Mouse (Mus musculus): ENCODE measurements around the gene Icam5.
"Not testable (repeated sequence)": the region's sequence is repeated elsewhere in the genome, so short reads cannot be mapped to it uniquely, and the experiment has no call there.

Gene Icam5

DNA sequence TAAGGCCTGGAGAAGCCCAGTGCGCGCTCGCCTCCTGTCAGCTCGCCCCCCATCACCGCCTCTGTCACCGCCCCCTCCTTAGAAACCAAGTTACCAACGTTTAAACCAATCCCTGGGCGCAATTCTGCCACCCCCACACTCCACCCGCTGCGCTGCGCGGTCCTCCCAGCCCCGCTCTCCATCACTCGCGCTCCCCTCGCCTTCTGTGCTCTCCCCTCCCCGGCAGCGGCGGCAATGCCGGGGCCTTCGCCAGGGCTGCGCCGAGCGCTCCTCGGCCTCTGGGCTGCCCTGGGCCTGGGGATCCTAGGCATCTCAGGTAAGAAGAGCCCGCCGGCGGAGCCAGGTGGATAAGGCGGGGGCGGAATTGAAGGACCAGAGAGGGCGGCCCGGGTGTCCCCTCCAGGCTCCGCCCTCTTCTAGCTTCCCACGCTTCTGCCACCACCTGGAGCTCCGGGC is at the start of gene Icam5:
Icam5 (plus strand) TSS at position 178 of the 456 bp plus-strand sequence.
- DNase-seq, result peak; percentile 90

DNA sequence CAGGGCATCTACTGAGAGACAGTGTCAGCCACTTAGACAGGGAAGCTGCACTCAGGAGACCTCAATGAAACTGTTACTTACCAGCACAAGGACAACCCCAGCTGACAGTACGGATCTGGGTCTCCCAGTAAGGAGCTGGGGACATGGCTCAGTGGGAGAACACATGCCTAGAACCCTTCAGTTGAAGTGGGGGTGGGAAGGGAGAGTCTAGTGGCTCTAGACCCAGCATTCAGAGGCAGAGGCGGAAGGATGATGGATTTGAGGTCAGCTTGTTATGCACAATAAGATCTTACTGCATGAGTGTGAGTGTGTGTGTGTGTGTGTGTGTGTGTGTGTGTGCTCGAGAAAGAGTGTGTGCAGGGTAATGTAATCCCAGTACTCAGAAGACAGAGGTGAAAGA is 49.7 kb upstream of the Icam5 start:
- no peak for DNase-seq

- DNase-seq, result no peak
These were observed 48.7 kb upstream of the Icam5 start for GRCm38 (mm10) chr9:20983169-20983568.

DNA sequence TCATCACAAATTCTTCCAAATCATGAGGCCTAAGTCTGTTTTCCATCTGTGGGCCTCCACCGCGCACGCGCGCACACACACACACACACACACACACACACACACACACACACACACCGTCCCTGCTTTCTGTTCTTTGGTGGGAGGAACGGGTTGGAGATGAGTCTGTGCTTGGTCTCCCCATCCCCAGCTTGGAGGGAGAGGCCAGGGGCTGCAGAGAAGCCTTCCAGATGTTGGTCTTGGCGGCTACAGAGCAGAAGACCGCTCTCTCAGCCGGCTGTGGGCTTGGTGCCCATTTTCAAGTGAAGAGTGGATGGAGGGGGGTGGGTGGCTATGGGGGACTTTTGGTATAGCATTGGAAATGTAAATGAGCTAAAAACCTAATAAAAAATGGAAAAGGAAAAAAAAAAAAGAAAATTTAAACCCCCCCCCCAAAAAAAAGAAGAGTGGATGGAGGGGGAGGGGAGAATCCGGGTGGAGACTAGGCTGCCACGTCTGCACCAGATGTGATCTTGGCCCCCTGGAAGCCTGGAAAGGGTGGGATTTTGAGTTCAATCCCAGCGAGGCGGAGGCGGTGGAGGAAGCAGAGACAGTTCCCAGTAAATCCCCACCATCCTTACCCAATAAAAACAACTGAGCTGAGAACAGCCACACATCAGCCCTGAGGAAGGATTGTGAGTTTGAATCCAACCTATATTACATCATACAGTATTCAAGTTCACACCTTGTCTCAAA is 44.8 kb upstream of the Icam5 start:
- DNase-seq, result no peak

DNA sequence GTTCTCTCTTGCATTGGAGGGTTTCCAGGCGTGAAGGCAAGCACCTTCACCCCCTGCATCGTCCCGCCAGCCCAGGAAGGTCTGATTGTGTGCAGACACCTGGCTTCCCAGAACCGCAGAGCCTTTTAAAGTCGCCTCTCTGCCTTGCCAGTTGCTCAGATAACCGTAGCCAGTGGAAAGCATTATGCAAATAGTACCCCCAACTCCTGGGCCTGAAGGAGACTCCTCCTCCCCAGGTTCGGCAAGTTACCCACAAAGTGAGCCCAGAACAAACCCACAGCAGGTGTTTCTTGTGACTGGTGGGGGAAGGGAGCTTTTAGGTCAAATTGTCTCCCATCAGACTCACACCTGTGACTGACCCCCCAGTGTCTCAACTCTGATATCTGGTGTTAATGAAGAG is 43.9 kb upstream of the Icam5 start:
- no peak for DNase-seq

GRCm38 (mm10) chr9:20990861-20991260 is 41.0 kb upstream of the Icam5 start:
- no peak for DNase-seq

- no peak for DNase-seq
These were observed 40.3 kb upstream of the Icam5 start for GRCm38 (mm10) chr9:20991587-20991986.

DNA sequence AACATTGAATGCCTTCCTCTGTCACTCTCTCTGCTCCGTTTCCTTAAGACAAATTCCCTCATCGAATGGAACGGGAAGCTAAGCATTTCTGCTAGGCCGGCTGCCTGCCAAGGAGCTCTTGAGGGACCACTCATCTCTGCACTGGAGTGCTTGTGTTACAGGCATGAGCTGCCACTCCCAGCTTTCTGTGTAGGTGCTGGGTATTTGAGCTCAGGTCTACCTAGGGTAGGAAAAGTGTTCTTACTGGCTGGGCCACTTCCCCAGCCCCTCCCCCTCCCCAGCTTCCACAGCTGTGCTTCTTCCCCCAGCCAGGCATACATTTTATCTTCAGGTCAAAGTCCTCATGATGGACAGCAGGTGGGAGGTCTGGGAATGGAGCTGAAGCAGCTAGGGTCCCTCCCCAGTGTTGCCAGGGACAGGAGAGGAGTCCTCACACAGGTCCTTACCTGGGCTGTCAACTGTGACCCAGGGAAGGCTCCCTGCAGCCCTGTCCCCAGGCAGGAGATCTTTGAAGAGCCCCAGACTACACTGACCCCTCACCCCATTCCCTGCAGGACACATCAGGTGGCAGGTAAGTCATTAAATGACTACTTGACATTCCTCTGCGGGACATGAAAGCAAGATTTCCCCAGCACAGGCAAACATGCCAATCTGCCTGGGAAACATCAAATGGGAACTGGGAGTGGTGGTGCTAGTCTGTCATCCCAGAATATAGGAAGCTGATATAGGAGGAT is 38.5 kb upstream of the Icam5 start:
- no peak for DNase-seq

- DNase-seq, result no peak
These were observed 36.8 kb upstream of the Icam5 start for GRCm38 (mm10) chr9:20995069-20995468.

GRCm38 (mm10) chr9:20997065-20997464 is 34.8 kb upstream of the Icam5 start:
- DNase-seq, result no peak

DNA sequence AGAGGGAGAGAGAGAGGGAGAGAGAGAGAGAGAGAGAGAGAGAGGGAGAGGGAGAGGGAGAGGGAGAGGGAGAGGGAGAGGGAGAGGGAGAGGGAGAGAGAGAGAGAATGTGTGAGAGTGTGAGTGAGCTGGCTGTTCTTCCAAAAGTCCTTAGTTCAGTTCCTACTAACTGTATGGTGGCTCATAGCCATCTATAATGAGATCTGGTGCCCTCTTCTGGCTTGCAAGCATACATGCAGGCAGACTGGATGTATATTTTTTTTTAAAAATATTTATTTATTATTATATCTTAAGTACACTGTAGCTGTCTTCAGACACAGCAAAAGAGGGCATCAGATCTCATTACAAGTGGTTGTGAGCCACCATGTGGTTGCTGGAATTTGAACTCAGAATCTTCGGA is 33.5 kb upstream of the Icam5 start:
- DNase-seq, result not testable (repeated sequence)

- DNase-seq, result no peak
These were observed 31.1 kb upstream of the Icam5 start for GRCm38 (mm10) chr9:21000811-21001210.

DNA sequence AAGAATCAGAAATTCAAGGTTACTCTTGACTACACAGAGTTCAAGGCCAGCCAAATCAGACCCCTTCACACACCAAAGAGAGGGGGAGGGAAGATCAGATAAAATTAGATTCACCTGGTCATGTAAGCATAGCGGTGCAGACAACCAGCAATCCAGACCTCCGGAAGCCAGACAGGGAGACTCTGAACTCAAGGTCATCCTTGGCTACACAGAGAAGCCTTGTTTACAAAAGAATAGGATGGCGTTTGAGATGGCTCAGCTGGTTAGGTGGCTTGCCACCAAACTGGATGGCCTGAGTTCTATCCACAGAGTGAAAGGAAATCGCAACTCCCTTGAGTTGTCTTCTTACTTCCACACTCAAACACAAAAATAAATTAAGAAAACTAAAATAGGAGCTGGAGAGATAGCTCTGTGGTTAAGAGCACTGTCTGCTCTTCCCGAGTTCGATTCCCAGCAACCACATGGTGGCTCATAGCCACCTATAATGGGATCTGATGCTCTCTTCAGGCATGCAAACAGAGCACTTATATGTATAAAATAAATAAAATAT is 30.1 kb upstream of the Icam5 start:
- DNase-seq, result no peak

GRCm38 (mm10) chr9:21002270-21002626 is 29.6 kb upstream of the Icam5 start:
- no peak for DNase-seq

DNA sequence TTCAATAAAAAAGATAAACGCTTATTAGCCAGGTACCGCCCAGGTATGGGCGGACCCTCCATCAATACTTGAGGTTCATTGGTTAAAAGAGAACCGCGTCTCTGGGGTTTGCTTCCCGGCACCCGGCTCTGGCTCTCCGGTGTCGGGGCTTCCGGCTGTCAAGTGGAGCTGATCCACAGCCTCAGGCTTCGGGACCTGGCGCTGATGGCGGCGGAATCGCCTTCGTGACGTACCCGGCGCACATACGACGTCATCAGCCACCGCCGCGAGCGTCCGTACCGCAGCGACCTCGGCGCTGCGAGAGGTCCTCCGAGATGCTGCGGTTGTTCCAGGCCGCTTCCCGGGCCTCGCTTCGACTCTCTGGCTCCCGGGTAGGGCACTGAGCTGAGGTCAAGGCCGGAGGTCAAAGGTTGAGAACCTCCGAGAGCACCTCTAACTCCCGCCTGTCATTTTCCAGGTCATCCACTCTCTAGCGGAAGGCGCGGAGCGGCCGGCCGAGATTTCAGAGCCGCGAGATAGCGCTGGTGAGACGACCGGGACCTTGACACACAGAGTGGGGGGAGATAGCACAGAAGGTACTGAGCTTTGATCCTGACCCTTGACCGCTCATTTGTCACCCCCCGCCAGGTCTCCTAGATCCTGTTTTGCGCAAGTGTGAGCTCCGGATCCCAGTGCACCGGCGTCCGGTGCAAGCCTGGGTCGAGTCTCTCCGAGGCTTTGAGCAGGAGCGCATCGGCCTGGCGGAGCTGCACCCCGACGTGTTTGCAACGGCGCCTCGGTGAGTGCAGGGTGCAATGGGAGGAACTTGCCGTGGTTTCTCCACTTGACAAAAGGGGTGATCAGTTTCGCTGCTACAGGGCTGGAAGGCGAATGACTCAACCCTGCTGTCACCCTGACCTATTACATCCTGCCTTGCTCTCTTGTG is 29.0 kb upstream of the Icam5 start, which contains the start of gene Mrpl4:
Mrpl4 (plus strand) TSS at position 112 of the 925 bp plus-strand sequence.
- peak; percentile 92 for DNase-seq

DNA sequence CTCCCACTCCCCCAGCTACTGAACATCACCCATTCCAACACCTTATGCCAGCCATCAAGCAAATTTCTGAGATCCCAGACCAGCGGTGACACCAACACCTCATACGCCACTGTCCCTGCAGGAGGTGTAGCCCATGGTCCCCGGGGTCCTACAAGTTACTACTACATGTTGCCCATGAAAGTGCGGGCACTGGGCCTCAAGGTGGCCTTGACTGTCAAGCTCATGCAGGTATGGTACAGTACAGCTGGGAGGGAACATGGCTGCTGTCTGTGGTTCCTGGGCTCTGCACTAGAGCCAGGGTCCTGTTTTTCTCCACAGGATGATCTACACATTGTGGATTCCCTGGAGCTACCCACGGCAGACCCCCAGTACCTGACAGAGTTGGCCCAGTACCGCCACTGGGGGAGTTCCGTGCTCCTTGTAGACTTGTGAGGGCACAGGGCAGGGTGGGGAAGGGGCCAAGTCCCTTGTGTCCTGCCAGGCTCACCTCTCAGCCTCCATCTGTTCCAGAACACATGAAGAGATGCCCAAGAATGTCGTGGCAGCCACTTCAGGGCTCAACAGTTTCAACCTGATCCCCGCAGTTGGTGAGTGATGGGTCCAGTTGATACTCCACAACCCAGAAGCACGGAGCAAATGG is 24.4 kb upstream of the Icam5 start:
- no peak for DNase-seq

DNA sequence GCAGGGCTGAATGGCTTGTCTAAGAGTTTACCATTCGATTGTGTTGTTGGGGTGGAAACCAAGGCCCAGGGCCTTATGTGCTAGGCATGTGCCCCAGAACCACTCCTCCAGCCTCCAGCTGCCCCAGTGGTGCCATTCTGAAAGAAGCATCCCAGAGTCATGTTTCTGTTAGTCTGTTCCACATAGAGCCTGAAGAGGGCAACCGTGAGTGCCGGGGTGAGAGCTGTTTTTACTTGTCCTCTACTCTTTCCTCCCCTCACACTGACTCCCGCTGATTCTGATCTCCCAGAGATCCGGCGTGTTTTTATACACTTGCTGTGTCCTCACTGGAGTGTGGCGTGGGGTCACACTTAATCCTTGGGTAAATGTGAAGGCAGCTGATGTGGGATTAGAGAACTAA is 23.9 kb upstream of the Icam5 start:
- no peak for DNase-seq

GRCm38 (mm10) chr9:21010362-21010761 is 21.5 kb upstream of the Icam5 start:
- DNase-seq, result no peak

DNA sequence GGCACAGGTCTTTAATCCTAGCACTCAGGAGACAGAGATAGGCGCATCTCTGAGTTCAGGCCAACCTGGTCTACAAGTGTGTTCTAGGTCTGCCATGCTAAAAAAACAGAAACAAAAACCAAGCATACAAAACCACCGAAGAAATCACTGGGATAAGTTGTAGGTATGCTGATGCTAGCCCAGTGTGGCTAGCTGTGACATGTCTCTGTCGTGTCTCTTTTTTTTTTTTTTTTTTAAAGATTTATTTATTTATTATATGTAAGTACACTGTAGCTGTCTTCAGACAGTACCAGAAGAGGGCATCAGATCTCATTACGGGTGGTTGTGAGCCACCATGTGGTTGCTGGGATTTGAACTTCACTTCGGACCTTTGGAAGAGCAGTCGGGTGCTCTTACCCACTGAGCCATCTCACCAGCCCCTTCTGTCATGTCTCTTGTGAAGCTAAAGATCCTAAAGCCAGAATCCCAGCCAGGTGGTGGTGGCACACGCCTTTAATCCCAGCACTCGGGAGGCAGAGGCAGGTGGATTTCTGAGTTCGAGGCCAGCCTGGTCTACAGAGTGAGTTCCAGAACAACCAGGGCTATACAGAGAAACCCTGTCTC is 20.8 kb upstream of the Icam5 start:
- not testable (repeated sequence) for DNase-seq

- no peak for DNase-seq
These were observed 20.0 kb upstream of the Icam5 start for GRCm38 (mm10) chr9:21011846-21012312.

DNA sequence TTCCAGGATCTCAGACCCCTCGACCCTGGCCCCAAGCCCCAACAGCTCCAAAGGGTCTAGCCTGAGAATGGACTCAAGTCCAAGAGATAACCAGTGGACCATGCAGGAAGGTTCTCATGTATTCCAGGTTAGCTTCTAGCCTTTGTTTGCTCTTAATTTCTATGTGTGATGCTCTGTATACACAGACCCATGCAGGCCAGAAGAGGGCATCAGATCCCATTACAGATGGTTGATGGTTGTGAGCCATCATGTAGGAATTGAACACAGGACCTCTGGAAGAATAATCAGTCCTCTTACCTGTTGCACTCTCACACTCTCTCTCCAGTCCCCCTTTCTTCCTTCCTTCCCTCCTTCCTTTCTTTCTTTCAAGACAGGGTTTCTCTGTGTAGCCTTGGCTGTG is 19.5 kb upstream of the Icam5 start:
- no peak for DNase-seq

Data from right cerebral cortex, postnatal 25 days (tissue).